Mouse (Mus musculus) cerebellum, postnatal 10 days (tissue): ENCODE results near the gene Tsen54.

Source experiments
- DNase-seq, 2 experiments: peaks; one replicate each; pipeline ENCODE4 v3.0.0; 2021; ENCODE audit warnings: mixed read lengths in 2 of 2

Gene Tsen54

DNA sequence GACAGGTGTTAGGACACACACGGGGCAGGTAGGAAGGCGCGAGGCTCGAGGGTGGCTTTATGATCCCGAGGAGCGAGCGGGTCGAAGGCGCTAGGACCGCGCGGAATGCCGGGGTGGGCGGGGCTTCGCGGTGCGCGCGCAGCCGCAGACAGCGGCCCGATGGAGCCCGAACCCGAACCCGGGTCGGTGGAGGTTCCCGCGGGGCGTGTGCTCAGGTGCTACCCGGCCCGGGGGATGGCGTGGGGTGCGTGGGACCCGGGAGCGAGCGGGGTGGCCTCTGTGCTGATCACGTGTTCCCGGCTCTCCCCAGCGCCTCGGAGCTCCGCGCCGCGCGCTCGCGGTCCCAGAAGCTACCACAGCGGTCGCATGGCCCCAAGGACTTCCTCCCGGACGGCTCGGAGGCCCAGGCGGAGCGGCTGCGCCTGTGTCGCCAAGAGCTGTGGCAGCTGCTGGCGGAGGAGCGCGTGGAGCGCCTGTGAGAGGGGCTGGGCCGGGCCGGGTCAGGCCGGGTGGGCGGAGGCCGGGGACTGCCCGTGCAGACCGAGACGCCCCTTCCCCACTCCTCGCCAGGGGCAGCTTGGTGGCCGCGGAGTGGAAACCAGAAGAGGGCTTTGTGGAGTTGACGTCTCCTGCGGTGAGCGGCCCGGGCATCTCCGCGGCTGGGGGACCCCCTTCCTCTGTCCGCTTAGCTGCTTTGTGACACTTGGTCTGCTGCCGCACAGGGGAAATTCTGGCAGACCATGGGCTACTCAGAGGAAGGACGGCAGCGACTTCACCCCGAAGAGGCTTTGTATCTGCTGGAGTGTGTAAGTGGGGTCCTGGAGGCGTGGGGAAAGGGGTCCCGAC, at the start of gene Tsen54:
Gene Tsen54, plus strand, starts transcription at position 120 of the 846 bp plus-strand sequence.
- peak; percentile 95 to 96 for DNase-seq

GRCm38 (mm10) chr11:115765103-115765606, 49.4 kb upstream of the Tsen54 start, which contains the start of gene Tmem94:
Tmem94 (plus strand) TSS chr11:115765433.
- peak; percentile 98 to 99 for DNase-seq

DNA sequence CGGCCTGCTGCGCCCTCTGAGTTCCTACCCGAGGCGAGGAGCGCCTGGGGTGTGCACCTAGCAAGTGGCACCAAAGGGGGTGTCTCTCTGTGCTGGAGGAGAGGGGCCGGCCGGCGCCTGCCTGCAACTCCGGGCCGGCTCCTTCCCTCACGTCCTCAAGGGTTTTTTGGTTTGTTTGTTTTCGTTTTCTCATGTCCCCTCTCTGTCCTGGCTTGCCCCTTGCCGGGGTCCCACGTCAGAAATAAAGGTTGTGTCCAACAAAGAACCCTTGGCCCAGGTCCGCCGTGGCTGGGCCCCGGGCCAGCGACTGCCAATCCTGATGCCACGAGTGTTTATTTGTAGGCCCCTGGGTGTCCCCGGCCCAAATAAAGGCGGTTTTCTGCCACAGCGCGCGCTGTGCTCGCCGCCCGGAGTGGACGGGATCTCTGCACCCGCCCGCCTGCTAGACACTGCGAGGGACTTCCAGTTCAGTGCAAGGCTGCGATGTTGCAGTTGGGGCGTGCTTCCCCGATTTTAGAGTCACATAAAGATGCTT, 48.9 kb upstream of the Tsen54 start:
- DNase-seq = peak; percentile 86 to 87

DNA sequence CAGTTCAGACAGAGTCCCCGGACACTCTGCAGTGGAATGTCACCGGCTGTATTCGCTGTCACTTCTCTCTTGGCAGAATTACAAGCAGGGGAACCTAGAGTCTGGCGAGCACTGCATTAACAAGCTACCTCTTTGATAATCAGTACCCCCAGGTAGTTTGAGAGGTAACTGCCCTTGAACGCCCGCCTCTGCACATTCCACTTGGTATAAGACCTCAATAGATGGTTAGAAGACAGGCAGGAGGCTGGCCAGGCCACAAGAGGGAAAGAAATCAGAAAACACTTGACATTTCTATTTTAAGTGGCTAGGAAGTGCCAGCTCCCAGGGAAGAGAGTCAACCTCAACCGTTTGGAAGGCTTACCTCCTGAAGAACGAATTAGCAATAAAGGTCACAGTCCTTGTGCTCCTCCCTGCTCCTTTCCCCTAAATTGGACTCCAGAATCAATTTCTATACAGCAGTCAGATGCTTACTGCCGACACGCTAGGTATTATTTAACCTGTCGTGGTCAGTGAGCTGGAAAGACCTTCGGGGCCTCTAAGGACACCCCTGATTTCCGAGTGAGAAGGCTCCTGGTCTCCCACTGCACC, 48.1 kb upstream of the Tsen54 start:
- peak in 1 of 2 experiments; percentile 53 for DNase-seq

GRCm38 (mm10) chr11:115766981-115767380, 47.5 kb upstream of the Tsen54 start:
- no peak for DNase-seq

- no peak for DNase-seq
Observed at GRCm38 (mm10) chr11:115768896-115769295, 45.6 kb upstream of the Tsen54 start.

DNA sequence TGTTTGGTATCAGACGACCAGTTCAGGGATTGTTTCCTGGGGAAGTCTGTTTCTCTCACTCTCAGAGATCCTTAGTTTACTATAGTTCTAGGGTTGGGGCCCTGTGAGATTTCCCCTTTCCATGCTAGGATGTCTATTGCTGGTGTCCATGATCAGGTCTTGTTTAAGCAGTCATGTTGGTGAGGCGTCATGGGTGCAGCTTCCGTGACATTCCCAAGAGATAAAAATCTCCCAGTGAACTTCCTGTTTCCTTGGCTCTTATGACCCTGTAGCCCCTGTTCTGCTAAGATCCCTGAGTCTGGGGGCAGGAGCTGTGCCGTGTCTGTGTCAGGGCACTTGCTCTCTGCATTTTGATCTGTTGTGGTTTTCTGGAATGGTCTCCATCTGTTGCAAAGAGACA, 39.9 kb upstream of the Tsen54 start:
- DNase-seq = no peak

- DNase-seq = peak; percentile 63 to 70
Observed at GRCm38 (mm10) chr11:115775821-115776665, 38.5 kb upstream of the Tsen54 start.

GRCm38 (mm10) chr11:115776954-115777353, 37.6 kb upstream of the Tsen54 start:
- DNase-seq = no peak

GRCm38 (mm10) chr11:115777487-115778335, 36.8 kb upstream of the Tsen54 start:
- no peak for DNase-seq

GRCm38 (mm10) chr11:115779038-115779571, 35.4 kb upstream of the Tsen54 start:
- peak in 1 of 2 experiments; percentile 60 for DNase-seq

- DNase-seq = peak; percentile 55 to 59
Observed at GRCm38 (mm10) chr11:115780141-115781070, 34.1 kb upstream of the Tsen54 start.

GRCm38 (mm10) chr11:115786473-115786872, 28.1 kb upstream of the Tsen54 start:
- DNase-seq = no peak

- peak; percentile 82 to 90 for DNase-seq
Observed at GRCm38 (mm10) chr11:115789787-115790186, 24.7 kb upstream of the Tsen54 start.

- peak; percentile 51 to 55 for DNase-seq
Observed at GRCm38 (mm10) chr11:115791919-115792318, 22.6 kb upstream of the Tsen54 start.

DNA sequence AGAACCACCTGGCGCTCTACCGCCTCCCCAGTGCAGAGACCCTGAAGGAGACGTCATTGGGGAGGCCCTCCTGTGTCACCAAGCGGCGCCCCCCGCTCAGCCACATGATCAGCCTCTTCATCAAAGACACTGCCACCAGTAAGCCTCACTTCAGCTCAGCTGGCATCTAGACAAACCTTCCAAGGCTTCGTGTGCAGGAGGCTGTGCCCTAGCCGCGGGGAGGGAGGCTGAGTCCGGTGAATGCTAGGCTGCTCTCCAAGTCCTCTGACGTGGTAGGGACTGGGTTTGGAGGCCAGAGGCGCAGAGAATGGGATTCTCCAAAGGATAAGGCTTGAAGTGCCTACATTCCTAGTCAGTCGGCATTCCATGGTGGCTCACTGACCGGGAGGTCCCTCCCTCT, 22.2 kb upstream of the Tsen54 start:
- DNase-seq = peak; percentile 53 to 57

DNA sequence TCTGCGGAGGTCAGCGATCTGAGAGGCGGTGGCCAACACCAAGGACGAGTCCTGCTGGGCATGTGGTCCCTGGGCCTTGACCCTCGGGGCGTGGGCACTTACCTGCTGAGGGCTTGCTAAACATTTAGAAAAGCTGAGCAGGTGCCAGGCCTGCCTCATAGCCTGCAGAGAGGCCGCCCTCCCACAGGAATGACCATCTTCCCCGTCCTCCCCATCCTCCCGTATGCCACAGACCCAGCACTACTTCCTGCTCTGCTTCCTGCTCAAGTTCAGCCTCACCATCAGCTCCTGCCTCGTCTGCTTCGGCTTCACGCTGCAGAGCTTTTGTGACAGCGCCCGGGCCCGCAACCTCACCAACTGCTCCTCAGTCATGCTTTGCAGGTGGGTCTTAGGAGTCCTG, 17.6 kb upstream of the Tsen54 start:
- no peak for DNase-seq

- DNase-seq = no peak
Observed at GRCm38 (mm10) chr11:115797665-115798064, 16.9 kb upstream of the Tsen54 start.

GRCm38 (mm10) chr11:115800981-115801380, 13.5 kb upstream of the Tsen54 start:
- no peak for DNase-seq

- peak; percentile 31 to 32 for DNase-seq
Observed at GRCm38 (mm10) chr11:115803072-115803709, 11.3 kb upstream of the Tsen54 start.
